Mouse (Mus musculus) kidney, adult 2 months (tissue): Measurements from ENCODE around the gene Ncor2.

ENCODE experiments used
- CTCF ChIP-seq: fragments of 200-500 bp; conservative IDR thresholded peaks from 2 replicates; pipeline ENCODE4 v1.5.1; 2011; ENCODE audit warnings: low read depth, mild to moderate bottlenecking, control low read depth, low read length, moderate library complexity, mixed read lengths; ENCODE audit not compliant: insufficient read depth, insufficient read length
- POLR2A ChIP-seq: fragments of 200-500 bp; IDR thresholded peaks from one replicate; pipeline ENCODE4 v1.6.1; 2011; ENCODE audit warnings: low read depth, low read length, control low read depth

- TF ChIP-seq CTCF, result no peak
- no peak for TF ChIP-seq POLR2A
Observed at GRCm38 (mm10) chr5:125143114-125143872, 35.7 kb downstream of the Ncor2 start.
